Mouse (Mus musculus): ENCODE data around the gene Rbbp6. TPM values are rescaled to one million over a fixed set of nuclear protein-coding genes. Genes with fewer than 3 reads are reported as not detected.

The Rbbp6 gene
- 31.0 and 31.4 TPM in 2 replicates for polyA plus RNA-seq (2014; fragmentation: Nextera tagmentation; extraction: Ambion mirVana)

GRCm38 (mm10) chr7:122965386-122965785 lies at the start of gene Rbbp6:
Gene Rbbp6 (plus strand): TSS chr7:122965686.
- Histone ChIP-seq H3K4me2 (ENCODE audit: low read depth, low read length) (no peak within 1 kb of the TSS), H3K9me3 (ENCODE audit: control insufficient read depth, low read length) (no peaks in the 10 kb centered on the region), H3K27ac (replicated peaks; ENCODE audit: low read depth, low read length) (no peak within 1 kb of the TSS), H3K4me3 (ENCODE audit: low read depth, low read length) (no peak within 1 kb of the TSS), H3K9ac (ENCODE audit: low read depth, low read length) (no peak within 1 kb of the TSS), H3K36me3 (ENCODE audit: control insufficient read depth, insufficient read depth, low read length) (no peaks in the 10 kb centered on the region), H3K27me3 (replicated peaks; ENCODE audit: control insufficient read depth, insufficient read depth, low read length) (no peaks in the 10 kb centered on the region), H3K4me1 (ENCODE audit: control insufficient read depth, insufficient read depth, low read length) (no peaks in the 10 kb centered on the region)
- DNase-seq (ENCODE audit: low spot score) (no peak), ATAC-seq (ENCODE audit: low read depth) (no peak)
- 79% methylated on average over 5 of the region's 5 CpGs for WGBS

GRCm38 (mm10) chr7:122919728-122920582 lies 45.5 kb upstream of the Rbbp6 start:
- Histone ChIP-seq H3K4me2 (ENCODE audit: low read depth, low read length) (no peak overlapping the region), H3K36me3 (ENCODE audit: control insufficient read depth, insufficient read depth, low read length) (no peaks in the 10 kb centered on the region), H3K27ac (replicated peaks; ENCODE audit: low read depth, low read length) (no peak overlapping the region), H3K4me1 (ENCODE audit: control insufficient read depth, insufficient read depth, low read length) (no peaks in the 10 kb centered on the region), H3K9ac (ENCODE audit: low read depth, low read length) (no peak overlapping the region), H3K27me3 (replicated peaks; ENCODE audit: control insufficient read depth, insufficient read depth, low read length) (no peaks in the 10 kb centered on the region), H3K4me3 (ENCODE audit: low read depth, low read length) (no peak overlapping the region), H3K9me3 (ENCODE audit: control insufficient read depth, low read length) (no peaks in the 10 kb centered on the region)
- ATAC-seq (ENCODE audit: low read depth) (no peak; the same call in 1 of the 2 replicates), DNase-seq (ENCODE audit: low spot score) (peak; percentile 82)
- 43% methylated on average over 13 of the region's 13 CpGs for WGBS

- ATAC-seq (ENCODE audit: low read depth) (no peak), DNase-seq (ENCODE audit: low spot score) (no peak)
- Histone ChIP-seq H3K4me2 (ENCODE audit: low read depth, low read length) (no peak overlapping the region), H3K4me1 (ENCODE audit: control insufficient read depth, insufficient read depth, low read length) (no peaks in the 10 kb centered on the region), H3K9ac (ENCODE audit: low read depth, low read length) (no peak overlapping the region), H3K27me3 (replicated peaks; ENCODE audit: control insufficient read depth, insufficient read depth, low read length) (no peaks in the 10 kb centered on the region), H3K4me3 (ENCODE audit: low read depth, low read length) (no peak overlapping the region), H3K36me3 (ENCODE audit: control insufficient read depth, insufficient read depth, low read length) (no peaks in the 10 kb centered on the region), H3K27ac (replicated peaks; ENCODE audit: low read depth, low read length) (no peak overlapping the region), H3K9me3 (ENCODE audit: control insufficient read depth, low read length) (no peaks in the 10 kb centered on the region)
- WGBS = 84% methylated on average over 9 of the region's 9 CpGs
These were observed 43.9 kb upstream of the Rbbp6 start for GRCm38 (mm10) chr7:122921537-122921936.

GRCm38 (mm10) chr7:122924256-122924655 lies 41.2 kb upstream of the Rbbp6 start:
- ATAC-seq (ENCODE audit: low read depth) (no peak), DNase-seq (ENCODE audit: low spot score) (no peak)
- Histone ChIP-seq H3K9me3 (ENCODE audit: control insufficient read depth, low read length) (no peaks in the 10 kb centered on the region), H3K27me3 (replicated peaks; ENCODE audit: control insufficient read depth, insufficient read depth, low read length) (no peaks in the 10 kb centered on the region), H3K27ac (replicated peaks; ENCODE audit: low read depth, low read length) (no peak overlapping the region), H3K4me3 (ENCODE audit: low read depth, low read length) (no peak overlapping the region), H3K4me1 (ENCODE audit: control insufficient read depth, insufficient read depth, low read length) (no peaks in the 10 kb centered on the region), H3K36me3 (ENCODE audit: control insufficient read depth, insufficient read depth, low read length) (no peaks in the 10 kb centered on the region), H3K4me2 (ENCODE audit: low read depth, low read length) (no peak overlapping the region), H3K9ac (ENCODE audit: low read depth, low read length) (no peak overlapping the region)
- WGBS = 76% methylated on average over 3 of the region's 3 CpGs

- Histone ChIP-seq H3K36me3 (ENCODE audit: control insufficient read depth, insufficient read depth, low read length) (no peaks in the 10 kb centered on the region), H3K4me1 (ENCODE audit: control insufficient read depth, insufficient read depth, low read length) (no peaks in the 10 kb centered on the region), H3K9ac (ENCODE audit: low read depth, low read length) (no peak overlapping the region), H3K27ac (replicated peaks; ENCODE audit: low read depth, low read length) (no peak overlapping the region), H3K4me3 (ENCODE audit: low read depth, low read length) (no peak overlapping the region), H3K9me3 (ENCODE audit: control insufficient read depth, low read length) (no peaks in the 10 kb centered on the region), H3K4me2 (ENCODE audit: low read depth, low read length) (no peak overlapping the region), H3K27me3 (replicated peaks; ENCODE audit: control insufficient read depth, insufficient read depth, low read length) (no peaks in the 10 kb centered on the region)
- WGBS = 36% methylated on average over 3 of the region's 3 CpGs
- ATAC-seq (ENCODE audit: low read depth) (no peak), DNase-seq (ENCODE audit: low spot score) (peak; percentile 12)
These were observed 35.0 kb upstream of the Rbbp6 start for GRCm38 (mm10) chr7:122930494-122930893.

GRCm38 (mm10) chr7:122932171-122932570 lies 33.3 kb upstream of the Rbbp6 start:
- DNase-seq (ENCODE audit: low spot score) (no peak), ATAC-seq (ENCODE audit: low read depth) (no peak)
- H3K36me3 ChIP-seq (ENCODE audit: control insufficient read depth, insufficient read depth, low read length) = no peaks in the 10 kb centered on the region
- no peak overlapping the region for H3K4me3 ChIP-seq (ENCODE audit: low read depth, low read length)
- H3K9me3 ChIP-seq (ENCODE audit: control insufficient read depth, low read length) = no peaks in the 10 kb centered on the region
- H3K27ac ChIP-seq (replicated peaks; ENCODE audit: low read depth, low read length) = no peak overlapping the region
- no peaks in the 10 kb centered on the region for H3K27me3 ChIP-seq (replicated peaks; ENCODE audit: control insufficient read depth, insufficient read depth, low read length)
- no peak overlapping the region for H3K4me2 ChIP-seq (ENCODE audit: low read depth, low read length)
- 19% methylated on average over 1 of the region's 1 CpGs for WGBS
- no peaks in the 10 kb centered on the region for H3K4me1 ChIP-seq (ENCODE audit: control insufficient read depth, insufficient read depth, low read length)
- H3K9ac ChIP-seq (ENCODE audit: low read depth, low read length) = no peak overlapping the region

GRCm38 (mm10) chr7:122936626-122937025 lies 28.9 kb upstream of the Rbbp6 start:
- no peak for DNase-seq (ENCODE audit: low spot score)
- Histone ChIP-seq H3K4me3 (ENCODE audit: low read depth, low read length) (no peak overlapping the region), H3K27me3 (replicated peaks; ENCODE audit: control insufficient read depth, insufficient read depth, low read length) (no peaks in the 10 kb centered on the region), H3K9ac (ENCODE audit: low read depth, low read length) (no peak overlapping the region), H3K9me3 (ENCODE audit: control insufficient read depth, low read length) (no peaks in the 10 kb centered on the region), H3K4me1 (ENCODE audit: control insufficient read depth, insufficient read depth, low read length) (no peaks in the 10 kb centered on the region), H3K36me3 (ENCODE audit: control insufficient read depth, insufficient read depth, low read length) (no peaks in the 10 kb centered on the region), H3K27ac (replicated peaks; ENCODE audit: low read depth, low read length) (no peak overlapping the region), H3K4me2 (ENCODE audit: low read depth, low read length) (no peak overlapping the region)
- no peak for ATAC-seq (ENCODE audit: low read depth)

- H3K4me1 ChIP-seq (ENCODE audit: control insufficient read depth, insufficient read depth, low read length) = no peaks in the 10 kb centered on the region
- no peaks in the 10 kb centered on the region for H3K27me3 ChIP-seq (replicated peaks; ENCODE audit: control insufficient read depth, insufficient read depth, low read length)
- no peak overlapping the region for H3K9ac ChIP-seq (ENCODE audit: low read depth, low read length)
- 88% methylated on average over 1 of the region's 1 CpGs for WGBS
- no peaks in the 10 kb centered on the region for H3K9me3 ChIP-seq (ENCODE audit: control insufficient read depth, low read length)
- ATAC-seq (ENCODE audit: low read depth) (no peak), DNase-seq (ENCODE audit: low spot score) (no peak)
- H3K36me3 ChIP-seq (ENCODE audit: control insufficient read depth, insufficient read depth, low read length) = no peaks in the 10 kb centered on the region
- no peak overlapping the region for H3K27ac ChIP-seq (replicated peaks; ENCODE audit: low read depth, low read length)
- no peak overlapping the region for H3K4me3 ChIP-seq (ENCODE audit: low read depth, low read length)
- no peak overlapping the region for H3K4me2 ChIP-seq (ENCODE audit: low read depth, low read length)
These were observed 27.3 kb upstream of the Rbbp6 start for GRCm38 (mm10) chr7:122938197-122938596.

- Histone ChIP-seq H3K4me3 (ENCODE audit: low read depth, low read length) (no peak overlapping the region), H3K9ac (ENCODE audit: low read depth, low read length) (no peak overlapping the region), H3K36me3 (ENCODE audit: control insufficient read depth, insufficient read depth, low read length) (no peaks in the 10 kb centered on the region), H3K27ac (replicated peaks; ENCODE audit: low read depth, low read length) (no peak overlapping the region), H3K4me1 (ENCODE audit: control insufficient read depth, insufficient read depth, low read length) (no peaks in the 10 kb centered on the region), H3K27me3 (replicated peaks; ENCODE audit: control insufficient read depth, insufficient read depth, low read length) (no peaks in the 10 kb centered on the region), H3K9me3 (ENCODE audit: control insufficient read depth, low read length) (no peaks in the 10 kb centered on the region), H3K4me2 (ENCODE audit: low read depth, low read length) (no peak overlapping the region)
- WGBS = 78% methylated on average over 3 of the region's 3 CpGs
- no peak for DNase-seq (ENCODE audit: low spot score)
- no peak for ATAC-seq (ENCODE audit: low read depth)
These were observed 26.3 kb upstream of the Rbbp6 start for GRCm38 (mm10) chr7:122939181-122939580.
